Mouse (Mus musculus) testis, adult 2 months (tissue): Measurements from ENCODE around the gene Rad54l2. TPM values are rescaled to one million over a fixed set of nuclear protein-coding genes. Genes with fewer than 3 reads are reported as not detected.
A peak's percentile ranks its signal among the peaks of the same experiment; 100 is the strongest.

Experiments used
- H3K27ac ChIP-seq: fragments of 200-500 bp; 2 replicates; pipeline ENCODE4 v1.5.1; 2012; ENCODE audit warnings: low read depth, low read length; ENCODE audit not compliant: control insufficient read depth, insufficient read depth
- H3K27me3 ChIP-seq: fragments of 200-500 bp; 2 replicates; pipeline ENCODE4 v1.6.1; 2012; ENCODE audit warnings: mild to moderate bottlenecking, low read length, moderate library complexity; ENCODE audit not compliant: control insufficient read depth, insufficient read depth
- H3K36me3 ChIP-seq: fragments of 200-500 bp; 2 replicates; pipeline ENCODE4 v1.6.1; 2012; ENCODE audit warnings: mild to moderate bottlenecking, low read length; ENCODE audit not compliant: control insufficient read depth, insufficient read depth
- H3K4me1 ChIP-seq: fragments of 200-500 bp; 2 replicates; pipeline ENCODE4 v1.6.1; 2012; ENCODE audit warnings: low read length; ENCODE audit not compliant: control insufficient read depth, insufficient read depth
- H3K4me3 ChIP-seq: fragments of 200-500 bp; 2 replicates; pipeline ENCODE4 v1.5.1; 2012; ENCODE audit warnings: low read depth, mild to moderate bottlenecking, low read length, moderate library complexity, mixed read lengths; ENCODE audit not compliant: control insufficient read depth
- CTCF ChIP-seq: fragments of 200-500 bp; IDR thresholded peaks from 2 replicates; pipeline ENCODE4 v1.5.1; 2012; ENCODE audit warnings: low read depth, mild to moderate bottlenecking, inconsistent platforms, low read length, moderate library complexity; ENCODE audit not compliant: control insufficient read depth, insufficient read depth, insufficient replicate concordance
- POLR2A ChIP-seq: fragments of 200-500 bp; IDR thresholded peaks from 2 replicates; pipeline ENCODE4 v1.6.1; 2012; ENCODE audit warnings: low read depth, mild to moderate bottlenecking, inconsistent platforms, low read length, moderate library complexity; ENCODE audit not compliant: control insufficient read depth
- polyA plus RNA-seq: library from polyadenylated mRNA; depleted of rRNA; stranded (reverse); fragments of >200 nt; gene quantifications from 2 replicates; pipeline ENCODE4 v1.2.3, GENCODE M21; 2012

Rad54l2 gene
- polyA plus RNA-seq, 1 experiment, result 18.2 TPM

- TF ChIP-seq POLR2A, result no peak
- TF ChIP-seq CTCF, result no peak
Observed at GRCm38 (mm10) chr9:106724864-106725263, 64.1 kb downstream of the Rad54l2 start.

GRCm38 (mm10) chr9:106716729-106717128 is 72.3 kb downstream of the Rad54l2 start:
- H3K27me3 ChIP-seq, result no peaks in the 10 kb centered on the region
- H3K27ac ChIP-seq, result no peak overlapping the region
- H3K4me1 ChIP-seq, result no peaks in the 10 kb centered on the region
- H3K4me3 ChIP-seq, result no peak overlapping the region
- TF ChIP-seq CTCF (no peak), POLR2A (no peak)
- H3K36me3 ChIP-seq, result peaks cover 4% of the 10 kb centered on the region; the same call in 1 of the 2 replicates

More at GRCm38 (mm10) chr9:106724864-106725263, 64.1 kb downstream of the Rad54l2 start:
- Histone ChIP-seq H3K4me1 (no peaks in the 10 kb centered on the region), H3K27ac (no peak overlapping the region), H3K36me3 (0 out of 2 replicates have a peak, but pooled peaks cover 1% of the 10 kb centered on the region), H3K4me3 (no peak overlapping the region), H3K27me3 (no peaks in the 10 kb centered on the region)

- Histone ChIP-seq H3K36me3 (peaks cover 4% of the 10 kb centered on the region; the same call in 1 of the 2 replicates), H3K4me3 (no peak overlapping the region), H3K27ac (no peak overlapping the region), H3K4me1 (no peaks in the 10 kb centered on the region), H3K27me3 (no peaks in the 10 kb centered on the region)
- TF ChIP-seq CTCF (no peak), POLR2A (no peak)
Observed at GRCm38 (mm10) chr9:106716232-106716631, 72.8 kb downstream of the Rad54l2 start.

- H3K4me3 ChIP-seq, result no peak overlapping the region
- TF ChIP-seq CTCF (no peak), POLR2A (no peak)
- no peaks in the 10 kb centered on the region for H3K4me1 ChIP-seq
- no peak overlapping the region for H3K27ac ChIP-seq
- H3K27me3 ChIP-seq, result no peaks in the 10 kb centered on the region
- peaks cover 4% of the 10 kb centered on the region for H3K36me3 ChIP-seq
Observed at GRCm38 (mm10) chr9:106712470-106712869, 76.5 kb downstream of the Rad54l2 start.

- TF ChIP-seq CTCF (no peak), POLR2A (no peak)
- no peaks in the 10 kb centered on the region for H3K27me3 ChIP-seq
- H3K4me1 ChIP-seq, result no peaks in the 10 kb centered on the region
- H3K27ac ChIP-seq, result no peak overlapping the region
- H3K36me3 ChIP-seq, result no peaks in the 10 kb centered on the region; the same call in none of the 2 replicates
- no peak overlapping the region for H3K4me3 ChIP-seq
Observed at GRCm38 (mm10) chr9:106692973-106693481, 96.0 kb downstream of the Rad54l2 start.

GRCm38 (mm10) chr9:106688834-106689233 is 100.2 kb downstream of the Rad54l2 start:
- no peak for TF ChIP-seq POLR2A
- no peak for TF ChIP-seq CTCF
- Histone ChIP-seq H3K4me3 (no peak overlapping the region), H3K36me3 (no peaks in the 10 kb centered on the region; the same call in none of the 2 replicates), H3K27me3 (no peaks in the 10 kb centered on the region), H3K4me1 (peaks cover 7% of the 10 kb centered on the region), H3K27ac (no peak overlapping the region)

- H3K27me3 ChIP-seq, result no peaks in the 10 kb centered on the region
- H3K27ac ChIP-seq, result no peak overlapping the region
- no peak overlapping the region for H3K4me3 ChIP-seq
- TF ChIP-seq CTCF, result peak; percentile 74; the same call in 1 of the 2 replicates
- no peak for TF ChIP-seq POLR2A
- peaks cover 7% of the 10 kb centered on the region for H3K4me1 ChIP-seq
- H3K36me3 ChIP-seq, result no peaks in the 10 kb centered on the region
Observed at GRCm38 (mm10) chr9:106686983-106687650, 101.9 kb downstream of the Rad54l2 start.
